Mouse (Mus musculus): ENCODE data around the gene Ccdc157.

GRCm38 (mm10) chr11:4095171-4096053 is 64.7 kb downstream of the Ccdc157 start, which contains the start of gene Mtfp1:
- no peak for TF ChIP-seq CTCF (IDR thresholded peaks at IDR 0.05; ENCODE audit: extremely low read depth, insufficient read depth, low read length)
- peak; percentile 62; the same call in 1 of the 2 replicates for TF ChIP-seq POLR2A (IDR thresholded peaks at IDR 0.05; ENCODE audit: extremely low read depth, insufficient read depth, low read length)

Measured in cortical plate, adult 2 months (tissue).